Mouse (Mus musculus) small intestine, adult 2 months (tissue): ENCODE measurements around the gene Il16.

Experiments
- CTCF ChIP-seq: fragments of 200-500 bp; IDR thresholded peaks from 2 replicates; pipeline ENCODE4 v1.5.1; 2012; ENCODE audit warnings: low read depth, mild to moderate bottlenecking, control low read depth, inconsistent platforms, low read length, moderate library complexity, mixed read lengths; ENCODE audit not compliant: insufficient replicate concordance, insufficient read length; ENCODE audit errors: extremely low read depth
- POLR2A ChIP-seq: fragments of 200-500 bp; IDR thresholded peaks from 2 replicates; pipeline ENCODE4 v1.6.1; 2012; ENCODE audit warnings: low read depth, mild to moderate bottlenecking, control low read depth, inconsistent platforms, low read length, moderate library complexity

DNA sequence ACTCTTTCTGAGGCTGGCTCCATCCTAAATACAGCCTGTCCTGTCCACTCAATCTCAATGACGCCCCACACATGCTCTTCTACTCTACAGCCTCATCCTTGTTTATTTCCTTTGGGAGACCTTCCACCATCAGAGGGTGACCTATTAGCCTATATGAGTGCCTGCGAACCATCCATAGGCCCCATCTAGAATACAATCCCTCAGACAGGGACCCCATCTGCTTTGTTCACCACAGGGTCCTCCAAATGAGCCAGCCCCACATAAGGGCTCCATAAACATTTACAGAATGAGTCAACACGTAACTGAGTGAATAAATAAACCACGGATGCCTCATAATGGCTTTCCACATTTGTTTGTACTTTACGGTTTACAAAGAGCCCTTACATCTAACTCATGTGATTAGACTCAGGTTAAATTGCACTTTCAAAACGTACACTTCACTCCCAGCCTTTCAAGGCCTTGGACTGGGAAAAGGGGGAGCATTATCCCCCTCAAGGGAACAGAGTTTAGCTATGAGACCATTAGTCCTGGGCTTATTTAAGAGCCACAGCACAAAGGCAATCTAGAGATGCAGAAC is 7.5 kb downstream of the Il16 start:
- TF ChIP-seq CTCF (no peak), POLR2A (no peak)
